Mouse (Mus musculus): Measurements from ENCODE around the gene Ces4a. TPM values are rescaled to one million over a fixed set of nuclear protein-coding genes. Genes with fewer than 3 reads are reported as not detected.

Gene Ces4a
- polyA plus RNA-seq, 1 experiment from 2014 or later: not detected

- H3K4me1 ChIP-seq (replicated peaks): peaks cover 14% of the 10 kb centered on the region
- peak overlapping the region; percentile 49; the same call in 1 of the 2 replicates for H3K27ac ChIP-seq
- 2% methylated on average over 27 of the region's 27 CpGs for WGBS
- H3K4me3 ChIP-seq (replicated peaks): peak overlapping the region; percentile 32
- peaks cover 14% of the 10 kb centered on the region; the same call in 1 of the 2 replicates for H3K27me3 ChIP-seq
- no peaks in the 10 kb centered on the region for H3K36me3 ChIP-seq
- peak overlapping the region; percentile 34; the same call in 1 of the 2 replicates for H3K9ac ChIP-seq (replicated peaks)
- peak; percentile 95 for ATAC-seq
- H3K9me3 ChIP-seq: no peaks in the 10 kb centered on the region
- peak overlapping the region; percentile 58 for H3K4me2 ChIP-seq (replicated peaks)
These were observed 21.2 kb downstream of the Ces4a start for GRCm38 (mm10) chr8:105152623-105153398.

DNA sequence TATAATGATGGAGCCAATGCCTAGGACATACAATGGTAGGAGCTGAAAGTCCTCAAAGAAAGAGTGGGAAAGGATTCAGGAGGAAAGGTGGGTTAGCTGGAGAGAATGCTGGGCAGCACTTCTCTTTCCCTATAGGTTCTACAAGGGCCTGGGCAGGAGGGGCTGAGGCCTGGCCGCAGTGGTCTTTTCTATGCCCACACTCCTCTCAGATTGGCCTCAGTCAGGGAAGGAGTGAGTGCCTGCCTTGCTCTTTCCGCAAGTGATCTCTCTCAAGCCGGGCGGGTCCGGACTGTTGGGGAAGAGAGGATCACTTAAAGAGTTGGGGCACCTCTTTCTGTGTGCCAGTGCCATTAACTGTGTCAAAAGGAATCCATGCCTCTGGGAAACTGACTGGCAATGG is 22.7 kb downstream of the Ces4a start:
- Histone ChIP-seq H3K9ac (replicated peaks) (no peak overlapping the region), H3K9me3 (no peaks in the 10 kb centered on the region), H3K27ac (no peak overlapping the region), H3K4me3 (replicated peaks) (no peak overlapping the region), H3K36me3 (no peaks in the 10 kb centered on the region), H3K4me1 (replicated peaks) (peaks cover 14% of the 10 kb centered on the region), H3K27me3 (peaks cover 14% of the 10 kb centered on the region; the same call in 1 of the 2 replicates), H3K4me2 (replicated peaks) (no peak overlapping the region)
- ATAC-seq: no peak
- 96% methylated on average over 5 of the region's 5 CpGs for WGBS

DNA sequence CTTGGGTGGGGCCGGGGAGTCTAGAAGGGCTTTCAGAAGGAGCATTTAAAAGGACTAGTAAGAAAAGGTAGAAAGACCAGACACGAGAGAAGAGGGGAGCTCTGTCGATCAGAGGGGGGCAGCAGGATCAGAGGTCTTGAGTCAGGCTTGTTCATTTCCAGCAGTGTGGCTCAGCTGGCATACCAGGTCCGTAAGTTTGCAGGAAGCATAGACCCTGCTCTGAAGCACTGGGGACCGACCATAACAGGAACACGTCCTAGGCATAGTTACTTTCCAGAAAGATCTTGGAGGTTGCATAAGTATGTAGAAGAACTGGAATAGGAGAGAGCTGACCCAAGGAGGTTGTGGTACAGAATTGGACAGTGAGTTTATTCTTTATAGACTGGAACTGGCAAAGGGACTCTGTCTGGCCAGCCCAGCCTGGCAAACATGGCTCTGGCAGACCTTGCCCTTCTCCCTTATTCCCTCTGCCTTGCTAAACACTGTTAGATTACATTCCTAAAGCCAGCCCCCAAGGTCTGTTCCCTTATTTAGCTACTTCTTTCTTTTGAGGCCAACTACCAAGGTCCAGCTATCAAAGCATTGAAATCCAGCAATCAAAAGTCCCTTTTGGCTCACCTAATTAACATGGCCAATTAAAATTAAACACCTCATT is 23.6 kb downstream of the Ces4a start:
- H3K9me3 ChIP-seq: no peaks in the 10 kb centered on the region
- peaks cover 14% of the 10 kb centered on the region for H3K4me1 ChIP-seq (replicated peaks)
- no peak overlapping the region for H3K27ac ChIP-seq
- H3K4me3 ChIP-seq (replicated peaks): no peak overlapping the region
- 84% methylated on average over 6 of the region's 6 CpGs for WGBS
- H3K27me3 ChIP-seq: peaks cover 13% of the 10 kb centered on the region; the same call in 1 of the 2 replicates
- no peak overlapping the region for H3K9ac ChIP-seq (replicated peaks)
- ATAC-seq: no peak
- H3K4me2 ChIP-seq (replicated peaks): no peak overlapping the region
- H3K36me3 ChIP-seq: no peaks in the 10 kb centered on the region

- whole genome bisulfite sequencing: 58% methylated on average over 10 of the region's 10 CpGs
- Histone ChIP-seq H3K4me3 (replicated peaks) (no peak overlapping the region), H3K4me2 (replicated peaks) (no peak overlapping the region), H3K27ac (no peak overlapping the region), H3K36me3 (no peaks in the 10 kb centered on the region), H3K9me3 (no peaks in the 10 kb centered on the region), H3K4me1 (replicated peaks) (peaks cover 9% of the 10 kb centered on the region), H3K9ac (replicated peaks) (no peak overlapping the region), H3K27me3 (peaks cover 3% of the 10 kb centered on the region; the same call in 1 of the 2 replicates)
- no peak for ATAC-seq
These were observed 26.0 kb downstream of the Ces4a start for GRCm38 (mm10) chr8:105157555-105157954.

GRCm38 (mm10) chr8:105158084-105158483 is 26.5 kb downstream of the Ces4a start:
- Histone ChIP-seq H3K4me1 (replicated peaks) (peaks cover 4% of the 10 kb centered on the region), H3K4me2 (replicated peaks) (no peak overlapping the region), H3K4me3 (replicated peaks) (no peak overlapping the region), H3K27ac (no peak overlapping the region), H3K27me3 (peaks cover 3% of the 10 kb centered on the region; the same call in 1 of the 2 replicates), H3K9ac (replicated peaks) (no peak overlapping the region), H3K36me3 (no peaks in the 10 kb centered on the region), H3K9me3 (no peaks in the 10 kb centered on the region)
- 74% methylated on average over 3 of the region's 3 CpGs for WGBS
- ATAC-seq: no peak

DNA sequence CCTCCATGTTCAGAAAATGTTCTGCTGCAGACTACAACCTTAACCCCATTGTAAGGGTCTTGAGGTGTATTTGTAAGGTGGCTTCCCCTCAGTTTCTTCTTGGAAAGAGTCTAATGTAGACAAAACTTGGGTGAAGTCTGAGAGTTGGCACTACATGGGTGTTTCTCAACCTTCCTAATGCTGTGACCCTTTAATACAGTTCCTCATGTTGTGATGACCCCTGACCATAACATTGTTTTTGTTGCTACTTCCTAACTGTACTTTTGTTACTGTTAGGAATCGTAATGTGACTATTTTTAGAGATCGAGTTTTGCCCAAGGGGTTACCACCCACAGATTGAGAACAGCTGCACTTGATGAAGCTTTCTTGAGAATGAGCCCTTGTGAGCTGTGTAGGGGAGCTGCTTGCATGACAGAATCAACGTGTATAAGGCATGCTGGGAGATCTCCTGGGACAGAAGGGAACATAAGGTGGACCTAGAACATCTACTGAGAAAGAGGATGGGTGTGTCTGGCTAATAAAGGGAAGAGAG is 29.6 kb downstream of the Ces4a start:
- H3K27ac ChIP-seq: no peak overlapping the region
- H3K4me1 ChIP-seq (replicated peaks): no peaks in the 10 kb centered on the region
- H3K4me3 ChIP-seq (replicated peaks): no peak overlapping the region
- H3K4me2 ChIP-seq (replicated peaks): no peak overlapping the region
- no peaks in the 10 kb centered on the region for H3K27me3 ChIP-seq
- no peak for ATAC-seq
- WGBS: 68% methylated on average over 3 of the region's 3 CpGs
- no peaks in the 10 kb centered on the region for H3K9me3 ChIP-seq
- no peak overlapping the region for H3K9ac ChIP-seq (replicated peaks)
- no peaks in the 10 kb centered on the region for H3K36me3 ChIP-seq

DNA sequence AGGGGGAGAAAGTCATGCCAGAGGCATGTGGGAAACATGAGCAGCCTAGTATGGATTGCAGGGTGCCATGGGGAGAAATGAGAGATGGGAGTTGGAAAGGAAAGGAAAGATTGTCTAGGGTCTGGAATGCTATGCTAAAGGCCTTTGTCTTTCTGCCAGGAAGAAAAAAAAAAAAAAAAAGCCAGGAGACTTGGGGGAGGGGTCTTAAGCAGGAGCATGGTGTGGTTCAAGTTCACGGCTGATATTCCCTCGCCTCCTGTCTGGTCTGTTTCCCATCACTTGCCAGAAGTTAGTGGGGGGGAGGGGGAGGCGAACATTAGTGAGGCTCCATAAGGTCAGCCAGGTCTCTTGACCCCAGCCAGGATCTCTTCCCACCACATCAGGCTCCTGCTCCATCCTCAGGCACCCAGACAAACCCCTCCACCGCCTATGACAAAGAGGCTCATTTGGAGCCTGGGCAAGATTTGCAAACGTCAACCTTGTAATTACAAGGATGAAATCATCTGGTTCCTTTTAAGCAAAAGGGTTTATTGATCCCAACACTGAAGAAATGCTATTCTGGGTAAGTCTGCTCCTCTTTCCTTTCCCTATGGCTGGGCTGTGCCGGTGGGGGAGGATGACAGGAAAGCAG is 32.8 kb downstream of the Ces4a start:
- no peak overlapping the region for H3K9ac ChIP-seq (replicated peaks)
- no peaks in the 10 kb centered on the region for H3K9me3 ChIP-seq
- H3K27ac ChIP-seq: no peak overlapping the region
- WGBS: 38% methylated on average over 6 of the region's 6 CpGs
- no peaks in the 10 kb centered on the region for H3K36me3 ChIP-seq
- H3K4me2 ChIP-seq (replicated peaks): no peak overlapping the region
- H3K27me3 ChIP-seq: no peaks in the 10 kb centered on the region
- no peaks in the 10 kb centered on the region for H3K4me1 ChIP-seq (replicated peaks)
- ATAC-seq: no peak
- no peak overlapping the region for H3K4me3 ChIP-seq (replicated peaks)

- no peak overlapping the region for H3K4me3 ChIP-seq (replicated peaks)
- no peak for ATAC-seq
- H3K9me3 ChIP-seq: no peaks in the 10 kb centered on the region
- no peak overlapping the region for H3K4me2 ChIP-seq (replicated peaks)
- no peak overlapping the region for H3K27ac ChIP-seq
- no peaks in the 10 kb centered on the region for H3K27me3 ChIP-seq
- H3K9ac ChIP-seq (replicated peaks): no peak overlapping the region
- H3K4me1 ChIP-seq (replicated peaks): 0 out of 2 replicates have a peak, but pooled peaks cover 4% of the 10 kb centered on the region
- no peaks in the 10 kb centered on the region for H3K36me3 ChIP-seq
- 76% methylated on average over 2 of the region's 2 CpGs for WGBS
These were observed 33.6 kb downstream of the Ces4a start for GRCm38 (mm10) chr8:105165191-105165590.

DNA sequence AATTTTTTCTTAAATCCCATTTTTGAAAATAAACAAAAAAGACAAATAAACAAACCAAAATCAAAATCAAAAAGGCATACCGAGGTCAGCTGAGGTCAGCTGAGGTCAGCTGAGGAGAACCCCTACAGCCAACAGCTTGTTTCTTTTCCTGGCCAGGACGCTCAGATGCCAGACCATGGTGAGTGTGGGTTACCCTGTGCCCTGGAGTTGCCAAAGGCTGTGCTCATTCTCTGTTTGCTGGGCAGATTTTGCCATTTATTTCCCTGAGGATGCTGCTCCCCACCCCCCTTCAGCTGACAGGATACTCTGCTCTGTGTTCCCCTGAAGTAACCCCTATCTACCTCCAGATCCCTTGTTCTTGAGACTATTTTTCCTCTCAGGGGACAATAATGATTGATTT is 35.5 kb downstream of the Ces4a start:
- Histone ChIP-seq H3K27me3 (no peaks in the 10 kb centered on the region), H3K9ac (replicated peaks) (no peak overlapping the region), H3K4me3 (replicated peaks) (no peak overlapping the region), H3K27ac (no peak overlapping the region), H3K9me3 (no peaks in the 10 kb centered on the region), H3K4me2 (replicated peaks) (no peak overlapping the region), H3K36me3 (no peaks in the 10 kb centered on the region), H3K4me1 (replicated peaks) (peaks cover 9% of the 10 kb centered on the region)
- WGBS: 82% methylated on average over 2 of the region's 2 CpGs
- no peak for ATAC-seq

DNA sequence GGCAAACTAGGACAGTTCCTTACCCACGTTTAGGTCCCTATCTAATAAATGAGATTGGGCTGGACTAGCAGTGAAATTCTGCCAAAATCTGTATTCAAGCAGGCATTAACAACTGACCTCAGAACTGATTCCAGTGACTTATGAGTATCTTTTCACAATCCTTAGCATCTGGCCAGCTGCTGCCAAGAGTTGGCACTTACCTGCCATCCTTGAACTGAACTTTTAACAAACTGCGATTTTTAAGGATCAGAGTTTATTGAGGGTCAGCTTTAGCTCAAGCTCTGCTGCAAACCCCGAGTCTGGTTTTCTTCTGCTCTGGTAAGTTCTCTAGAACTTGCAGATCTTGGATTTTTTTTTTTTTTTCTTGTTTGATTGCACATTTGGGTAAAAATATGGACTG is 38.0 kb downstream of the Ces4a start:
- Histone ChIP-seq H3K27ac (no peak overlapping the region), H3K36me3 (no peaks in the 10 kb centered on the region), H3K4me2 (replicated peaks) (peak overlapping the region; percentile 74; the same call in 1 of the 2 replicates), H3K9ac (replicated peaks) (no peak overlapping the region), H3K9me3 (no peaks in the 10 kb centered on the region), H3K4me1 (replicated peaks) (peaks cover 23% of the 10 kb centered on the region), H3K4me3 (replicated peaks) (no peak overlapping the region), H3K27me3 (no peaks in the 10 kb centered on the region)
- ATAC-seq: no peak
- WGBS: 53% methylated on average over 3 of the region's 3 CpGs

DNA sequence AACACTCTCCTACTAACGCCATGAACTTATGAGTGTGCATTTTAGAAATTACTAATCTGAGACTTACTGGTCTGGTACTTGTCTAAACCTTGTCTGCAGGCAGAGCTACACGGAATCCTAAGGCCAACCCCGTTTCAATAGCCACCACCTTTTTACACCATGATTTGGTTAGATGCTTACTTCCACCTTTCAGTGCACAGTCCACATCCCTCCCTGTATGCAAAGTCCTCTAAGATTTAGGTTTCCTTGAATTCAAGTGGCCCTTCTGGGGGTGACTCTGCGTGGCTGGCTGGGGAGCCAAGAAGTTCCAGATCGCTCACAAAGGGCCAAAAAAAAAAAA is 38.4 kb downstream of the Ces4a start:
- Histone ChIP-seq H3K9ac (replicated peaks) (peak overlapping the region; percentile 87), H3K4me1 (replicated peaks) (peaks cover 23% of the 10 kb centered on the region), H3K36me3 (no peaks in the 10 kb centered on the region), H3K27me3 (no peaks in the 10 kb centered on the region), H3K4me2 (replicated peaks) (peak overlapping the region; percentile 74), H3K27ac (peak overlapping the region; percentile 92), H3K4me3 (replicated peaks) (peak overlapping the region; percentile 93), H3K9me3 (no peaks in the 10 kb centered on the region)
- no peak; the same call in 1 of the 2 replicates for ATAC-seq
- 5% methylated on average over 5 of the region's 5 CpGs for WGBS

All from midbrain, embryonic 13.5 days (tissue).